Mouse (Mus musculus): ENCODE results near the gene Pak1ip1.
"Not testable (repeated sequence)": the region's sequence is repeated elsewhere in the genome, so short reads cannot be mapped to it uniquely, and the experiment has no call there.

Gene Pak1ip1

GRCm38 (mm10) chr13:41000926-41001639 is at the start of gene Pak1ip1:
TSS of gene Pak1ip1 (plus strand) at chr13:41001023.
- DNase-seq (ENCODE audit: low read depth, low spot score), result peak; percentile 95

GRCm38 (mm10) chr13:40951386-40951976 is 49.3 kb upstream of the Pak1ip1 start:
- DNase-seq (ENCODE audit: low read depth, low spot score), result no peak

- no peak for DNase-seq (ENCODE audit: low read depth, low spot score)
These were observed 47.6 kb upstream of the Pak1ip1 start for GRCm38 (mm10) chr13:40953231-40953630.

- DNase-seq (ENCODE audit: low read depth, low spot score), result no peak
These were observed 45.0 kb upstream of the Pak1ip1 start for GRCm38 (mm10) chr13:40955773-40956172.

GRCm38 (mm10) chr13:40967609-40968008 is 33.2 kb upstream of the Pak1ip1 start:
- no peak for DNase-seq (ENCODE audit: low read depth, low spot score)

GRCm38 (mm10) chr13:40968564-40968963 is 32.3 kb upstream of the Pak1ip1 start:
- no peak for DNase-seq (ENCODE audit: low read depth, low spot score)

GRCm38 (mm10) chr13:40969761-40970390 is 30.9 kb upstream of the Pak1ip1 start:
- DNase-seq (ENCODE audit: low read depth, low spot score), result no peak

GRCm38 (mm10) chr13:40971261-40971660 is 29.6 kb upstream of the Pak1ip1 start:
- no peak for DNase-seq (ENCODE audit: low read depth, low spot score)

GRCm38 (mm10) chr13:40971831-40972230 is 29.0 kb upstream of the Pak1ip1 start:
- peak; percentile 1 for DNase-seq (ENCODE audit: low read depth, low spot score)

- DNase-seq (ENCODE audit: low read depth, low spot score), result no peak
These were observed 27.8 kb upstream of the Pak1ip1 start for GRCm38 (mm10) chr13:40972976-40973375.

- DNase-seq (ENCODE audit: low read depth, low spot score), result peak; percentile 68
These were observed 23.2 kb upstream of the Pak1ip1 start for GRCm38 (mm10) chr13:40977609-40978008.

- DNase-seq (ENCODE audit: low read depth, low spot score), result no peak
These were observed 22.2 kb upstream of the Pak1ip1 start for GRCm38 (mm10) chr13:40978652-40979051.

- DNase-seq (ENCODE audit: low read depth, low spot score), result no peak
These were observed 21.5 kb upstream of the Pak1ip1 start for GRCm38 (mm10) chr13:40979321-40979720.

GRCm38 (mm10) chr13:40982759-40983158 is 18.1 kb upstream of the Pak1ip1 start:
- DNase-seq (ENCODE audit: low read depth, low spot score), result no peak

- DNase-seq (ENCODE audit: low read depth, low spot score), result no peak
These were observed 14.7 kb upstream of the Pak1ip1 start for GRCm38 (mm10) chr13:40986081-40986480.

GRCm38 (mm10) chr13:40987608-40988303 is 13.1 kb upstream of the Pak1ip1 start:
- not testable (repeated sequence) for DNase-seq (ENCODE audit: low read depth, low spot score)

GRCm38 (mm10) chr13:40988418-40988817 is 12.4 kb upstream of the Pak1ip1 start:
- no peak for DNase-seq (ENCODE audit: low read depth, low spot score)

- no peak for DNase-seq (ENCODE audit: low read depth, low spot score)
These were observed 6.1 kb upstream of the Pak1ip1 start for GRCm38 (mm10) chr13:40994487-40995263.

- DNase-seq (ENCODE audit: low read depth, low spot score), result not testable (repeated sequence)
These were observed 2.3 kb upstream of the Pak1ip1 start for GRCm38 (mm10) chr13:40998537-40998936.

GRCm38 (mm10) chr13:41000140-41000925 is 490 bp upstream of the Pak1ip1 start:
- DNase-seq (ENCODE audit: low read depth, low spot score), result peak; percentile 26

- no peak for DNase-seq (ENCODE audit: low read depth, low spot score)
These were observed 1.2 kb downstream of the Pak1ip1 start for GRCm38 (mm10) chr13:41002001-41002400.
